Mouse (Mus musculus) olfactory bulb, adult 2 months (tissue): ENCODE results near the gene Ski.

Source experiments
- CTCF ChIP-seq: fragments of 200-500 bp; IDR thresholded peaks from 2 replicates; pipeline ENCODE4 v1.5.1; 2012; ENCODE audit warnings: low read depth, mild to moderate bottlenecking, low read length, moderate library complexity; ENCODE audit not compliant: insufficient read depth
- POLR2A ChIP-seq: fragments of 200-500 bp; IDR thresholded peaks from 2 replicates; pipeline ENCODE4 v1.6.1; 2012; ENCODE audit warnings: mild to moderate bottlenecking, low read depth, low read length, moderate library complexity; ENCODE audit not compliant: insufficient read depth

DNA sequence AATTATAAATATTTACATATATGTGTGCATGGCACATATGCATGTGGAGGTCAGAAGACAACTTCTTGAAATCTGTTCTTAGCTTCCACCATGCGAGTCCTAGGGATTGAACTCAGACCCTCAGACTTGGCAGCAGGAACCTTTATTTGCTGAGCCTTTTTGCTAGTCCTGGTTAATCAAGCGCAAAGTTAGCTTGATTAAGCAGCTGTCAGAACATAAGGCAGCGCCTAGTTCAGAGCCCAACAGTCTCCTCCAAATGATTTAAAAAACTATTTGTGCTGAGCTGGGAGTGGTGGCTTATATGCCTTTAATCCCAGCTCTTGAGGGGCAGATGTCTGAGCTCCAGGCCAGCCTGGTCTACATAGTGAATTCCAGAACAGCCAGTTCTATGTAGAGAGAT lies 28.8 kb upstream of the Ski start:
- TF ChIP-seq POLR2A (no peak), CTCF (no peak)
